Mouse (Mus musculus) lung, embryonic 16.5 days (tissue): ENCODE results near the gene Itga9. TPM values are rescaled to one million over a fixed set of nuclear protein-coding genes. Genes with fewer than 3 reads are reported as not detected.
A peak's percentile ranks its signal among the peaks of the same experiment; 100 is the strongest.

Source experiments
- ATAC-seq: fragments of 200-750 bp; cut with Nextera tagmentation; 2 replicates; pipeline ENCODE4 v1.8.0; 2017; ENCODE audit warnings: low read depth, mild to moderate bottlenecking, moderate library complexity
- H3K27ac ChIP-seq: fragments of 300-500 bp; sonication (generic); 2 replicates; pipeline ENCODE4 v1.5.1; 2014; ENCODE audit warnings: mild to moderate bottlenecking, control low read depth, low read length
- H3K27me3 ChIP-seq: fragments of 300-500 bp; sonication (generic); 2 replicates; pipeline ENCODE4 v1.6.1; 2014; ENCODE audit warnings: low read depth, low read length, mixed read lengths; ENCODE audit not compliant: control insufficient read depth, insufficient read depth
- H3K36me3 ChIP-seq: fragments of 300-500 bp; sonication (generic); 2 replicates; pipeline ENCODE4 v1.6.1; 2014; ENCODE audit warnings: low read length; ENCODE audit not compliant: control insufficient read depth, insufficient read depth
- H3K4me1 ChIP-seq: fragments of 300-500 bp; sonication (generic); replicated peaks from 2 replicates; pipeline ENCODE4 v1.6.1; 2014; ENCODE audit warnings: low read length, mixed read lengths; ENCODE audit not compliant: control insufficient read depth, insufficient read depth
- H3K4me2 ChIP-seq: fragments of 300-500 bp; sonication (generic); 2 replicates; pipeline ENCODE4 v1.6.1; 2014; ENCODE audit warnings: low read depth, low read length, control low read depth
- H3K4me3 ChIP-seq: fragments of 300-500 bp; sonication (generic); 2 replicates; pipeline ENCODE4 v1.5.1; 2014; ENCODE audit warnings: mild to moderate bottlenecking, low read length, control low read depth
- H3K9ac ChIP-seq: fragments of 300-500 bp; sonication (generic); 2 replicates; pipeline ENCODE4 v1.6.1; 2014; ENCODE audit warnings: low read length, control low read depth
- H3K9me3 ChIP-seq: fragments of 300-500 bp; sonication (generic); 2 replicates; pipeline ENCODE4 v1.6.1; 2016; ENCODE audit warnings: low read length; ENCODE audit not compliant: control insufficient read depth
- WGBS: fragments of 180-500 bp; shearing (Covaris S2); extraction: QIAGEN DNeasy Blood & Tissue Kit; methylation state at CpG from one replicate; pipeline ENCODE4 v1.1.7; 2014; 5-methylcytosine and 5-hydroxymethylcytosine counted together
- polyA plus RNA-seq: library from polyadenylated mRNA; unstranded; fragments of >200 nt; fragmentation: Nextera tagmentation; extraction: Ambion mirVana; gene quantifications from 2 replicates; pipeline ENCODE4 v1.2.1, GENCODE M21; 2015

Itga9 gene
- polyA plus RNA-seq, 1 experiment from 2014 or later, result 6.0 TPM

GRCm38 (mm10) chr9:118631775-118632757 is 25.6 kb downstream of the Itga9 start:
- Histone ChIP-seq H3K9ac (no peak overlapping the region), H3K9me3 (no peaks in the 10 kb centered on the region), H3K4me3 (no peak overlapping the region), H3K27ac (no peak overlapping the region), H3K4me2 (no peak overlapping the region), H3K4me1 (peaks cover 9% of the 10 kb centered on the region; the same call in 1 of the 2 replicates), H3K27me3 (no peaks in the 10 kb centered on the region), H3K36me3 (peaks cover 3% of the 10 kb centered on the region)
- no peak for ATAC-seq
- 69% methylated on average over 6 of the region's 6 CpGs for WGBS

DNA sequence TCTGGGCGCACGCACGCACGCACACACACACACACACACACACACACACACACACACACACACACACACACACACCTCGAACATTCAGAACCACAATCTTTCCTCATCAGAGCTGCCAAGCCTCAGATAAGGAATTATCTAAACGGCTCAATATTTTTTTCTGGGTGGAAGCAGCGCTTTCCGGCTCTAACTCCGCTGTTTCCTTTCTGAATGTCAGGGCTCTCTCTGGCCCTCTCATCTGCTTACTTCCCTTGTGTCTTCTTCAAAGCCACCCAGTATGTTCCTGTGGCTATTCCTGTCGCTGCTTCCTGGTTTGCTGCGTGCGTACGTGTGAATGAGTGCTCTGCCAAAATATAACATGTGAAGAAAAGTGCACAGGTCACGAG is 26.3 kb downstream of the Itga9 start:
- H3K9me3 ChIP-seq, result no peaks in the 10 kb centered on the region
- H3K27me3 ChIP-seq, result no peaks in the 10 kb centered on the region
- 0 out of 2 replicates have a peak overlapping the region, but pooled peaks have one; percentile 19 for H3K4me2 ChIP-seq
- no peak overlapping the region for H3K27ac ChIP-seq
- peak; percentile 15; the same call in 1 of the 2 replicates for ATAC-seq
- peaks cover 3% of the 10 kb centered on the region for H3K36me3 ChIP-seq
- 48% methylated on average over 14 of the region's 14 CpGs for WGBS
- no peak overlapping the region for H3K9ac ChIP-seq
- H3K4me3 ChIP-seq, result no peak overlapping the region
- peaks cover 9% of the 10 kb centered on the region; the same call in 1 of the 2 replicates for H3K4me1 ChIP-seq

- Histone ChIP-seq H3K27ac (no peak overlapping the region), H3K36me3 (peaks cover 5% of the 10 kb centered on the region; the same call in 1 of the 2 replicates), H3K4me1 (no peaks in the 10 kb centered on the region), H3K9ac (no peak overlapping the region), H3K4me2 (no peak overlapping the region), H3K9me3 (no peaks in the 10 kb centered on the region), H3K27me3 (no peaks in the 10 kb centered on the region), H3K4me3 (no peak overlapping the region)
- ATAC-seq, result no peak
- 81% methylated on average over 5 of the region's 5 CpGs for WGBS
Observed at GRCm38 (mm10) chr9:118638642-118639210, 32.2 kb downstream of the Itga9 start.

DNA sequence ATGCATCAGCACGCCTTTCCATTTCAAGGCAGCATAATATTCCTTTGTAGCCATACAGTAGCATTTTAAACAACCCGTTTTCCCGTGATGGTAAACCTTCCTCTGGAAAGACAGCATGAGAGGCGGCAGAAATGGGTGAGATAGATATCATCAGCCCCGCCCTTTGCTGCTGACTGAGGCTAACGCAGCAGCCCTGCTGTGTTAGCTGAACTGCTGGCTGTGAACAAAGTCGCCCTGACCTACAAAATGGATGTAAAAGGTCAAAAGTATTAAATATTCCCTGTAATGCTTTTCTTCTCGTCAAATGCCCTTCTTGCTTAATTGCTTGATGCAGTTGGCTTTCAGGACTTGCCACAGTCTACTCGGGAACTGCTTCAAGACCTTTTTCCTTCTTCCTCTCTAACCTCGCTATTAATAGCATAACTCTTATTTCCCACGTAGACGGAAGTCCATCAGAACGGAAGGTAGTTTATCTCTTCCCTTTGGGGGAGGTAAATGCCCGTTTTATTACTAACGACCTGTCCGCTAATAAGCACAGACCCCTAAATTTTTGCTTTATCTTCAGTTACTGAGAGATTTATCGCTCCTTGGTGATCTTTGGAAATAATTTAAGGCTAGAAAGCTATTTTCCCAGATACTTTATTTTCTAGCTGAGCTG is 39.3 kb downstream of the Itga9 start:
- ATAC-seq, result no peak
- Histone ChIP-seq H3K4me2 (no peak overlapping the region), H3K27me3 (no peaks in the 10 kb centered on the region), H3K9ac (no peak overlapping the region), H3K27ac (no peak overlapping the region), H3K9me3 (no peaks in the 10 kb centered on the region), H3K4me1 (0 out of 2 replicates have a peak, but pooled peaks cover 4% of the 10 kb centered on the region), H3K36me3 (no peaks in the 10 kb centered on the region; the same call in 1 of the 2 replicates), H3K4me3 (no peak overlapping the region)
- 73% methylated on average over 17 of the region's 17 CpGs for WGBS

- Histone ChIP-seq H3K9ac (no peak overlapping the region), H3K27ac (no peak overlapping the region), H3K4me1 (peaks cover 10% of the 10 kb centered on the region), H3K9me3 (no peaks in the 10 kb centered on the region), H3K27me3 (no peaks in the 10 kb centered on the region), H3K4me2 (no peak overlapping the region), H3K36me3 (no peaks in the 10 kb centered on the region; the same call in 1 of the 2 replicates), H3K4me3 (no peak overlapping the region)
- WGBS, result 28% methylated on average over 3 of the region's 3 CpGs
- peak; percentile 65; the same call in 1 of the 2 replicates for ATAC-seq
Observed at GRCm38 (mm10) chr9:118647495-118647894, 41.0 kb downstream of the Itga9 start.

DNA sequence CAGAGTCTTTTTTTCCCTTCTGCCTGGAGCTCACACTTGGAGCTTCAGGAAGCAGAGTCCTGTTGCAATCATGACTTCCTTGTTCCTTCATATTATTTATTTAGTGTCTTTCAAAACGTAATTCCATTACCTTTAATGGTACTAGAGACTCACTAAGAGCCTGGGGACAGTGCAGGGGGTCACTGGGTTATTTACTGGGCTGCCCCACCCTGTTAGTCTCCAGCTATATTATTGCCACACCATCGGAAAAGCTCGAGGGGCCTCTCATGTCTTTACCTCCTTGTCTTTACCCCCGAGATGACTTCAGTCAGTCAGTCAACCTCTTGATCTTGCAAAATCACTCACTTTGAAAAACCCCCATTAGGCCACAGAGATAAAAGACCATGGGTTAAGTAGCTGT is 44.5 kb downstream of the Itga9 start:
- Histone ChIP-seq H3K27ac (no peak overlapping the region; the same call in 1 of the 2 replicates), H3K4me2 (no peak overlapping the region), H3K9ac (no peak overlapping the region), H3K27me3 (no peaks in the 10 kb centered on the region), H3K4me1 (peaks cover 10% of the 10 kb centered on the region), H3K4me3 (no peak overlapping the region), H3K36me3 (peaks cover 8% of the 10 kb centered on the region), H3K9me3 (peaks cover 3% of the 10 kb centered on the region; the same call in 1 of the 2 replicates)
- peak; percentile 46 for ATAC-seq
- WGBS, result 12% methylated on average over 4 of the region's 4 CpGs

DNA sequence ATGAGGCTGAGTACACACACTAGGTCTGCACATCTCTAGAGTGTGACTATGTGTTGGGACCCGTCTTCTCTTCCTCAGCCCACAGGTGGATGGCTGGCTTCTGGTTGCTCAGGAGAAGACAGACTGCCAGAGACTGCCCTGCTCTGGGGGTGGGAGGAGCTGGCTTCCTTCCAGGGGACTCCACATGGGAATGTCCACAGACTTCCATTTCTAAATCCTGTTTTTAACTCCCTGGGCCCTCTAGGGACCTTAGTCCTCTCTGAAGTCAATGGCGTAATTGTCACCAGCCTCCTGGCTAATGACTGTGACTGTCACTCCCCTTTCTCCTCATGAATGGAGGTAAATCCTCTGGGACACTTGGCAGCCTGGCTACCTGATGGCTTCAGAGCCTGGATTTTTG is 45.4 kb downstream of the Itga9 start:
- no peak overlapping the region for H3K4me2 ChIP-seq
- H3K4me1 ChIP-seq, result peaks cover 10% of the 10 kb centered on the region
- no peak overlapping the region for H3K9ac ChIP-seq
- H3K27me3 ChIP-seq, result no peaks in the 10 kb centered on the region
- H3K36me3 ChIP-seq, result peaks cover 8% of the 10 kb centered on the region
- peaks cover 3% of the 10 kb centered on the region; the same call in 1 of the 2 replicates for H3K9me3 ChIP-seq
- peak; percentile 13; the same call in 1 of the 2 replicates for ATAC-seq
- no peak overlapping the region for H3K4me3 ChIP-seq
- H3K27ac ChIP-seq, result no peak overlapping the region
- WGBS, result 49% methylated on average over 2 of the region's 2 CpGs

DNA sequence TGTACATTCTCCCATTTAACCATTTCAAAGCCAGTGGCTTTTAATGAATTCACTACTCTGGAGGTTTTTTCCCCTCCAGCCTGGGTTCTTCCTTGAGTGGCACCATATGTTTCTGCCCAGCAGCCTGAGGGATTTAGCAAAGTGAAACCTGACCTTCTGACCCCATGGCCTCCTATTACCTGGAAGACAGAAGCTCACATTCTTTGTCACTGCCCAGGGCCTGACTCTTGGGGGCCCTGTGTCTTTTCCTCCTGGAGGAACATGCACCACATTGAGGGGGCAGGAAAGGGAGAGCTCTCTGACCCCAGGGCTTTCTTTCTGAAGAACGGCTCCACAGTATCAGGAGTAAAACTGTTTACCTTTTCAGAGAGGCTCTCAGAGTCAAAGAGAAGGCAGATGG is 46.9 kb downstream of the Itga9 start:
- Histone ChIP-seq H3K9me3 (peaks cover 3% of the 10 kb centered on the region; the same call in 1 of the 2 replicates), H3K36me3 (peaks cover 8% of the 10 kb centered on the region), H3K27me3 (no peaks in the 10 kb centered on the region), H3K4me1 (peaks cover 10% of the 10 kb centered on the region), H3K9ac (no peak overlapping the region), H3K4me2 (no peak overlapping the region), H3K27ac (no peak overlapping the region), H3K4me3 (no peak overlapping the region)
- WGBS, result 28% methylated on average over 1 of the region's 1 CpGs
- no peak for ATAC-seq

GRCm38 (mm10) chr9:118654969-118655368 is 48.5 kb downstream of the Itga9 start:
- WGBS, result 23% methylated on average over 6 of the region's 6 CpGs
- H3K4me1 ChIP-seq, result peaks cover 10% of the 10 kb centered on the region
- H3K9me3 ChIP-seq, result peaks cover 3% of the 10 kb centered on the region; the same call in 1 of the 2 replicates
- ATAC-seq, result no peak
- H3K27me3 ChIP-seq, result no peaks in the 10 kb centered on the region
- H3K9ac ChIP-seq, result no peak overlapping the region
- H3K4me3 ChIP-seq, result no peak overlapping the region
- no peak overlapping the region for H3K4me2 ChIP-seq
- H3K36me3 ChIP-seq, result peaks cover 8% of the 10 kb centered on the region
- no peak overlapping the region for H3K27ac ChIP-seq
